Mouse (Mus musculus): Measurements from ENCODE around the gene Grip1.

Gene Grip1

GRCm38 (mm10) chr10:119842004-119842403 is 388.4 kb downstream of the Grip1 start:
- DNase-seq, result no peak

- DNase-seq, result no peak
Observed at GRCm38 (mm10) chr10:119845705-119846410, 392.2 kb downstream of the Grip1 start.

GRCm38 (mm10) chr10:119851594-119851993 is 398.0 kb downstream of the Grip1 start:
- DNase-seq, result no peak

- no peak for DNase-seq
Observed at GRCm38 (mm10) chr10:119852582-119853135, 399.0 kb downstream of the Grip1 start.

- DNase-seq, result peak; percentile 11 to 43
Observed at GRCm38 (mm10) chr10:119867726-119868125, 414.1 kb downstream of the Grip1 start.

GRCm38 (mm10) chr10:119868995-119869579 is 415.5 kb downstream of the Grip1 start:
- DNase-seq, result peak in 1 of 2 experiments; percentile 8

GRCm38 (mm10) chr10:119876721-119877120 is 423.1 kb downstream of the Grip1 start:
- DNase-seq, result no peak

- DNase-seq, result no peak
Observed at GRCm38 (mm10) chr10:119878331-119878730, 424.7 kb downstream of the Grip1 start.

GRCm38 (mm10) chr10:119884591-119884990 is 431.0 kb downstream of the Grip1 start:
- DNase-seq, result no peak

- DNase-seq, result no peak
Observed at GRCm38 (mm10) chr10:119885563-119885962, 431.9 kb downstream of the Grip1 start.

- DNase-seq, result no peak
Observed at GRCm38 (mm10) chr10:119886681-119887080, 433.1 kb downstream of the Grip1 start.

- DNase-seq, result no peak
Observed at GRCm38 (mm10) chr10:119902754-119903153, 449.1 kb downstream of the Grip1 start.

GRCm38 (mm10) chr10:119906869-119907268 is 453.2 kb downstream of the Grip1 start:
- DNase-seq, result no peak

GRCm38 (mm10) chr10:119917995-119918394 is 464.4 kb downstream of the Grip1 start:
- no peak for DNase-seq

- DNase-seq, result no peak
Observed at GRCm38 (mm10) chr10:119927963-119928362, 474.3 kb downstream of the Grip1 start.

GRCm38 (mm10) chr10:119928921-119929320 is 475.3 kb downstream of the Grip1 start:
- DNase-seq, result no peak

- DNase-seq, result no peak
Observed at GRCm38 (mm10) chr10:119932794-119933193, 479.2 kb downstream of the Grip1 start.

GRCm38 (mm10) chr10:119933362-119933761 is 479.7 kb downstream of the Grip1 start:
- DNase-seq, result no peak

- no peak for DNase-seq
Observed at GRCm38 (mm10) chr10:119935231-119935630, 481.6 kb downstream of the Grip1 start.

GRCm38 (mm10) chr10:119937481-119937880 is 483.9 kb downstream of the Grip1 start:
- DNase-seq, result no peak

GRCm38 (mm10) chr10:119943906-119944305 is 490.3 kb downstream of the Grip1 start:
- no peak for DNase-seq

GRCm38 (mm10) chr10:119951460-119951859 is 497.8 kb downstream of the Grip1 start:
- no peak for DNase-seq

GRCm38 (mm10) chr10:119957260-119957955 is 503.8 kb downstream of the Grip1 start:
- DNase-seq, result no peak

GRCm38 (mm10) chr10:119960915-119961314 is 507.3 kb downstream of the Grip1 start:
- no peak for DNase-seq
